Mouse (Mus musculus) spleen, adult 2 months (tissue): Measurements from ENCODE around the gene Gm973.

Experiments used
- CTCF ChIP-seq: fragments of 200-500 bp; IDR thresholded peaks from 2 replicates; pipeline ENCODE4 v1.5.1; 2011; ENCODE audit warnings: mild to moderate bottlenecking, inconsistent platforms; ENCODE audit not compliant: insufficient read depth, insufficient read length, insufficient replicate concordance; ENCODE audit errors: extremely low read depth
- POLR2A ChIP-seq: fragments of 200-500 bp; IDR thresholded peaks from 2 replicates; pipeline ENCODE4 v1.6.1; 2011; ENCODE audit warnings: low read depth, low read length, inconsistent platforms

DNA sequence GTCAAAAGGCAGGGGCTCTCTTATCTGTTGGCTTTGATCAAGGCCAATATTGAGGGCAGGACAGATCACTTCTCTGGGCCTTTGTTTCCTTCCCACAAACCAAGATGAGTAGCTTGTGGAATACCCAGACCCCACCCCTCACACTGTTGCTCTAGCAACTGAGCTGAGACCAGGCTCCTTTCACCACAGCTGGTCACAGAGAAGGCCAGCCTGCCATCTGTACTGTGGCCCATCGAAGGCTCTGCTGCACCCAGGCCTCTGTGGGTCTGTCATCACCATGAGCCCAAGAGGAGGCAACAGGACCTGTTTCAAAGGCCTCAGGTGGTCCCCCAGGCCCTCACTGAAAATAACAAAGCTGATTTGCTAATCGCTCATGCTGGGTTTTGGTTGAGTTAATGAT is 99.0 kb downstream of the Gm973 start:
- TF ChIP-seq POLR2A (no peak), CTCF (no peak)
